Mouse (Mus musculus) CD4-positive, CD25-positive, alpha-beta regulatory T cell, adult 2 months (primary cell): Measurements from ENCODE around the gene Il4ra.

Experiments
- DNase-seq: peaks from one replicate; pipeline ENCODE4 v3.0.0-alpha.2; 2012; ENCODE audit warnings: low read depth, low spot score

Il4ra gene

GRCm38 (mm10) chr7:125549916-125550315 is 2.0 kb upstream of the Il4ra start:
- DNase-seq: no peak

GRCm38 (mm10) chr7:125550881-125551381 is 989 bp upstream of the Il4ra start:
- DNase-seq: no peak

GRCm38 (mm10) chr7:125552851-125553555 is 1.1 kb downstream of the Il4ra start:
- peak; percentile 37 for DNase-seq

GRCm38 (mm10) chr7:125553653-125554428 is 1.9 kb downstream of the Il4ra start:
- peak; percentile 35 for DNase-seq

GRCm38 (mm10) chr7:125554456-125555114 is 2.7 kb downstream of the Il4ra start:
- DNase-seq: peak; percentile 73

- DNase-seq: peak; percentile 55
These were observed 3.5 kb downstream of the Il4ra start for GRCm38 (mm10) chr7:125555351-125555872.

GRCm38 (mm10) chr7:125556096-125556495 is 4.2 kb downstream of the Il4ra start:
- DNase-seq: peak; percentile 40

- peak; percentile 48 for DNase-seq
These were observed 4.9 kb downstream of the Il4ra start for GRCm38 (mm10) chr7:125556865-125557264.

GRCm38 (mm10) chr7:125558401-125558945 is 6.6 kb downstream of the Il4ra start:
- no peak for DNase-seq

- DNase-seq: peak; percentile 50
These were observed 7.1 kb downstream of the Il4ra start for GRCm38 (mm10) chr7:125558997-125559396.

GRCm38 (mm10) chr7:125559537-125559936 is 7.6 kb downstream of the Il4ra start:
- DNase-seq: no peak

- DNase-seq: peak; percentile 33
These were observed 8.3 kb downstream of the Il4ra start for GRCm38 (mm10) chr7:125560146-125560785.

- DNase-seq: peak; percentile 91
These were observed 9.3 kb downstream of the Il4ra start for GRCm38 (mm10) chr7:125561085-125561690.

GRCm38 (mm10) chr7:125562413-125562812 is 10.5 kb downstream of the Il4ra start:
- DNase-seq: no peak

- DNase-seq: no peak
These were observed 11.2 kb downstream of the Il4ra start for GRCm38 (mm10) chr7:125563093-125563492.

- no peak for DNase-seq
These were observed 12.6 kb downstream of the Il4ra start for GRCm38 (mm10) chr7:125564316-125565024.

- DNase-seq: no peak
These were observed 13.8 kb downstream of the Il4ra start for GRCm38 (mm10) chr7:125565516-125566285.

- no peak for DNase-seq
These were observed 14.5 kb downstream of the Il4ra start for GRCm38 (mm10) chr7:125566420-125566819.

GRCm38 (mm10) chr7:125568888-125569287 is 17.0 kb downstream of the Il4ra start:
- no peak for DNase-seq
